Mouse (Mus musculus): ENCODE measurements at regions not wholly inside any gene's neighbourhood (a gene's known extent, or its start where the extent isn't known, plus 50 kb on each side); places are given as distances from the start of the nearest gene placed in this dataset.
A peak's percentile ranks its signal among the peaks of the same experiment; 100 is the strongest.

GRCm38 (mm10) chr15:61473900-61474299, 551.1 kb upstream of the A1bg start:
- H3K4me1 ChIP-seq (replicated peaks; ENCODE audit: control insufficient read depth, insufficient read depth): no peaks in the 10 kb centered on the region
- H3K27me3 ChIP-seq (ENCODE audit: control insufficient read depth, insufficient read depth, low read length): no peaks in the 10 kb centered on the region
- TF ChIP-seq EP300 (optimal IDR thresholded peaks at IDR 0.05) (no peak), CTCF (IDR thresholded peaks at IDR 0.05; ENCODE audit: low read depth) (no peak)
- no peak for DNase-seq (ENCODE audit: low spot score)
- WGBS: 46% methylated on average over 1 of the region's 1 CpGs
- H3K9me3 ChIP-seq (ENCODE audit: control insufficient read depth, low read length): no peaks in the 10 kb centered on the region
- no peak overlapping the region for H3K9ac ChIP-seq (ENCODE audit: low read length)
- no peak for ATAC-seq (ENCODE audit: low FRiP score, low TSS enrichment)
- no peak overlapping the region for H3K27ac ChIP-seq (replicated peaks)
- no peak overlapping the region for H3K4me2 ChIP-seq (replicated peaks; ENCODE audit: low read depth)
- H3K36me3 ChIP-seq (ENCODE audit: control insufficient read depth, insufficient read depth, low read length): no peaks in the 10 kb centered on the region
- no peak overlapping the region for H3K4me3 ChIP-seq (ENCODE audit: low read depth, low read length)

- Histone ChIP-seq H3K4me3 (ENCODE audit: low read depth, low read length) (no peak overlapping the region), H3K27me3 (ENCODE audit: control insufficient read depth, insufficient read depth, low read length) (no peaks in the 10 kb centered on the region), H3K4me1 (replicated peaks; ENCODE audit: control insufficient read depth, insufficient read depth) (no peaks in the 10 kb centered on the region), H3K27ac (replicated peaks) (no peak overlapping the region), H3K36me3 (ENCODE audit: control insufficient read depth, insufficient read depth, low read length) (no peaks in the 10 kb centered on the region), H3K9ac (ENCODE audit: low read length) (no peak overlapping the region), H3K9me3 (ENCODE audit: control insufficient read depth, low read length) (no peaks in the 10 kb centered on the region), H3K4me2 (replicated peaks; ENCODE audit: low read depth) (no peak overlapping the region)
- ATAC-seq (ENCODE audit: low FRiP score, low TSS enrichment) (no peak), DNase-seq (ENCODE audit: low spot score) (no peak)
- 63% methylated on average over 5 of the region's 5 CpGs for WGBS
- TF ChIP-seq EP300 (optimal IDR thresholded peaks at IDR 0.05) (no peak), CTCF (IDR thresholded peaks at IDR 0.05; ENCODE audit: low read depth) (no peak)
Measured at GRCm38 (mm10) chr15:61455042-61455441, 532.2 kb upstream of the A1bg start.

- Histone ChIP-seq H3K27ac (replicated peaks) (no peak overlapping the region), H3K4me1 (replicated peaks; ENCODE audit: control insufficient read depth, insufficient read depth) (no peaks in the 10 kb centered on the region), H3K27me3 (ENCODE audit: control insufficient read depth, insufficient read depth, low read length) (no peaks in the 10 kb centered on the region), H3K9ac (ENCODE audit: low read length) (no peak overlapping the region), H3K36me3 (ENCODE audit: control insufficient read depth, insufficient read depth, low read length) (no peaks in the 10 kb centered on the region), H3K9me3 (ENCODE audit: control insufficient read depth, low read length) (no peaks in the 10 kb centered on the region), H3K4me3 (ENCODE audit: low read depth, low read length) (no peak overlapping the region), H3K4me2 (replicated peaks; ENCODE audit: low read depth) (no peak overlapping the region)
- ATAC-seq (ENCODE audit: low FRiP score, low TSS enrichment): no peak
- TF ChIP-seq CTCF (IDR thresholded peaks at IDR 0.05; ENCODE audit: low read depth): no peak
- TF ChIP-seq EP300 (optimal IDR thresholded peaks at IDR 0.05): no peak
- 19% methylated on average over 1 of the region's 1 CpGs for WGBS
- DNase-seq (ENCODE audit: low spot score): no peak
Measured at GRCm38 (mm10) chr15:61454350-61454671, 531.5 kb upstream of the A1bg start.

- no peak overlapping the region for H3K4me2 ChIP-seq (replicated peaks; ENCODE audit: low read depth)
- 51% methylated on average over 5 of the region's 5 CpGs for WGBS
- no peaks in the 10 kb centered on the region for H3K36me3 ChIP-seq (ENCODE audit: control insufficient read depth, insufficient read depth, low read length)
- ATAC-seq (ENCODE audit: low FRiP score, low TSS enrichment): peak; percentile 66; the same call in 1 of the 2 replicates
- no peak for DNase-seq (ENCODE audit: low spot score)
- no peaks in the 10 kb centered on the region for H3K4me1 ChIP-seq (replicated peaks; ENCODE audit: control insufficient read depth, insufficient read depth)
- peak; percentile 84 for TF ChIP-seq EP300 (optimal IDR thresholded peaks at IDR 0.05)
- TF ChIP-seq CTCF (IDR thresholded peaks at IDR 0.05; ENCODE audit: low read depth): 0 out of 2 replicates have a peak, but pooled peaks have one; percentile 8
- no peaks in the 10 kb centered on the region for H3K27me3 ChIP-seq (ENCODE audit: control insufficient read depth, insufficient read depth, low read length)
- H3K27ac ChIP-seq (replicated peaks): 0 out of 2 replicates have a peak overlapping the region, but pooled peaks have one; percentile 20
- no peak overlapping the region for H3K9ac ChIP-seq (ENCODE audit: low read length)
- H3K4me3 ChIP-seq (ENCODE audit: low read depth, low read length): no peak overlapping the region
- H3K9me3 ChIP-seq (ENCODE audit: control insufficient read depth, low read length): no peaks in the 10 kb centered on the region
Measured at GRCm38 (mm10) chr15:61453656-61454349, 531.0 kb upstream of the A1bg start.

DNA sequence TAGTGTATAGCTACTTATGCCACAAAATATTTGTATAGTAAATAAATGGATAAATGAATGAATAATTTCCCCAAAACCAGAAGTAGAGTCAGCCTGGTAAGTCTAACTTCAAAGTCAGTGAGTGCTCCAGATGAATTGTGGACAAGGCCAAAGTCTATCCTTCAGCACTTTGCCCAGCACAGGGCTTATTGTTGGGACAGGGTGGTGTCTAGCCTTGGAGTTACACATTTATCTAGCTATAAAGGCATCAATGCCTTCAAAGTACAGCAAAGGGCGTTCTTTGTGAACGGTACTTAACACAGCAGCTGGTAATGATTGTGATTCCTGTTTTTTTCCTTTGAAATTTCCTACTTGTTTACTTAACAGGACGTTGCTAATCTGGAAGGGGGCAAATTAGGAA, 527.4 kb upstream of the A1bg start:
- ATAC-seq (ENCODE audit: low FRiP score, low TSS enrichment): no peak

GRCm38 (mm10) chr15:61448482-61448881, 525.7 kb upstream of the A1bg start:
- no peak overlapping the region for H3K4me3 ChIP-seq (ENCODE audit: low read depth, low read length)
- H3K4me2 ChIP-seq (replicated peaks; ENCODE audit: low read depth): no peak overlapping the region
- ATAC-seq (ENCODE audit: low FRiP score, low TSS enrichment) (no peak), DNase-seq (ENCODE audit: low spot score) (no peak)
- H3K9me3 ChIP-seq (ENCODE audit: control insufficient read depth, low read length): no peaks in the 10 kb centered on the region
- H3K4me1 ChIP-seq (replicated peaks; ENCODE audit: control insufficient read depth, insufficient read depth): no peaks in the 10 kb centered on the region
- 85% methylated on average over 2 of the region's 2 CpGs for WGBS
- no peaks in the 10 kb centered on the region for H3K27me3 ChIP-seq (ENCODE audit: control insufficient read depth, insufficient read depth, low read length)
- H3K9ac ChIP-seq (ENCODE audit: low read length): no peak overlapping the region
- no peak overlapping the region for H3K27ac ChIP-seq (replicated peaks)
- no peaks in the 10 kb centered on the region for H3K36me3 ChIP-seq (ENCODE audit: control insufficient read depth, insufficient read depth, low read length)
- TF ChIP-seq EP300 (optimal IDR thresholded peaks at IDR 0.05) (no peak), CTCF (IDR thresholded peaks at IDR 0.05; ENCODE audit: low read depth) (no peak)

More for the DNA sequence above, 527.4 kb upstream of the A1bg start:
- no peaks in the 10 kb centered on the region for H3K9me3 ChIP-seq (ENCODE audit: control insufficient read depth, low read length)
- H3K4me1 ChIP-seq (replicated peaks; ENCODE audit: control insufficient read depth, insufficient read depth): no peaks in the 10 kb centered on the region
- H3K9ac ChIP-seq (ENCODE audit: low read length): no peak overlapping the region
- TF ChIP-seq CTCF (IDR thresholded peaks at IDR 0.05; ENCODE audit: low read depth) (no peak), EP300 (optimal IDR thresholded peaks at IDR 0.05) (no peak)
- no peak overlapping the region for H3K4me3 ChIP-seq (ENCODE audit: low read depth, low read length)
- no peaks in the 10 kb centered on the region for H3K36me3 ChIP-seq (ENCODE audit: control insufficient read depth, insufficient read depth, low read length)
- WGBS: 29% methylated on average over 3 of the region's 3 CpGs
- DNase-seq (ENCODE audit: low spot score): peak; percentile 16
- H3K4me2 ChIP-seq (replicated peaks; ENCODE audit: low read depth): no peak overlapping the region
- no peak overlapping the region for H3K27ac ChIP-seq (replicated peaks)
- no peaks in the 10 kb centered on the region for H3K27me3 ChIP-seq (ENCODE audit: control insufficient read depth, insufficient read depth, low read length)

All from stomach, postnatal 0 days (tissue).